Mouse (Mus musculus) hindbrain, embryonic 14.5 days (tissue): ENCODE results near the gene Cpox. TPM values are rescaled to one million over a fixed set of nuclear protein-coding genes. Genes with fewer than 3 reads are reported as not detected.

Experiments used
- ATAC-seq: fragments of 200-750 bp; cut with Nextera tagmentation; 2 replicates; pipeline ENCODE4 v1.8.0; 2017; ENCODE audit warnings: moderate number of reproducible peaks, mild to moderate bottlenecking, moderate TSS enrichment, moderate library complexity; ENCODE audit not compliant: low FRiP score
- DNase-seq: peaks from one replicate; pipeline ENCODE4 v3.0.0-alpha.2; 2015; ENCODE audit warnings: low spot score
- H3K27ac ChIP-seq: fragments of 300-500 bp; sonication (generic); 2 replicates; pipeline ENCODE4 v1.5.1; 2014; ENCODE audit warnings: mild to moderate bottlenecking, moderate library complexity
- H3K27me3 ChIP-seq: fragments of 300-500 bp; sonication (generic); 2 replicates; pipeline ENCODE4 v1.6.1; 2014; ENCODE audit warnings: mild to moderate bottlenecking, low read length, mixed read lengths; ENCODE audit not compliant: control insufficient read depth, insufficient read depth
- H3K36me3 ChIP-seq: fragments of 300-500 bp; sonication (generic); replicated peaks from 2 replicates; pipeline ENCODE4 v1.6.1; 2014; ENCODE audit not compliant: control insufficient read depth, insufficient read depth
- H3K4me1 ChIP-seq: fragments of 300-500 bp; sonication (generic); replicated peaks from 2 replicates; pipeline ENCODE4 v1.6.1; 2014; ENCODE audit warnings: antibody characterized with exemption, low read length, mixed read lengths; ENCODE audit not compliant: control insufficient read depth, insufficient read depth
- H3K4me2 ChIP-seq: fragments of 300-500 bp; sonication (generic); replicated peaks from 2 replicates; pipeline ENCODE4 v1.6.1; 2014; ENCODE audit warnings: mild to moderate bottlenecking, moderate library complexity
- H3K4me3 ChIP-seq: fragments of 300-500 bp; sonication (generic); replicated peaks from 2 replicates; pipeline ENCODE4 v1.5.1; 2014; ENCODE audit warnings: mild to moderate bottlenecking, low read length
- H3K9ac ChIP-seq: fragments of 300-500 bp; sonication (generic); 2 replicates; pipeline ENCODE4 v1.6.1; 2014
- H3K9me3 ChIP-seq: fragments of 300-500 bp; sonication (generic); 2 replicates; pipeline ENCODE4 v1.6.1; 2016; ENCODE audit warnings: low read length; ENCODE audit not compliant: control insufficient read depth
- WGBS: fragments of 180-500 bp; shearing (Covaris S2); extraction: QIAGEN DNeasy Blood & Tissue Kit; methylation state at CpG from one replicate; pipeline ENCODE4 v1.1.7; 2014; 5-methylcytosine and 5-hydroxymethylcytosine counted together
- polyA plus RNA-seq: library from polyadenylated mRNA; unstranded; fragments of >200 nt; fragmentation: Nextera tagmentation; extraction: Ambion mirVana; gene quantifications from 2 replicates; pipeline ENCODE4 v1.2.1, GENCODE M21; 2014

Gene Cpox
- polyA plus RNA-seq, 1 experiment from 2014 or later = 12.4 TPM

DNA sequence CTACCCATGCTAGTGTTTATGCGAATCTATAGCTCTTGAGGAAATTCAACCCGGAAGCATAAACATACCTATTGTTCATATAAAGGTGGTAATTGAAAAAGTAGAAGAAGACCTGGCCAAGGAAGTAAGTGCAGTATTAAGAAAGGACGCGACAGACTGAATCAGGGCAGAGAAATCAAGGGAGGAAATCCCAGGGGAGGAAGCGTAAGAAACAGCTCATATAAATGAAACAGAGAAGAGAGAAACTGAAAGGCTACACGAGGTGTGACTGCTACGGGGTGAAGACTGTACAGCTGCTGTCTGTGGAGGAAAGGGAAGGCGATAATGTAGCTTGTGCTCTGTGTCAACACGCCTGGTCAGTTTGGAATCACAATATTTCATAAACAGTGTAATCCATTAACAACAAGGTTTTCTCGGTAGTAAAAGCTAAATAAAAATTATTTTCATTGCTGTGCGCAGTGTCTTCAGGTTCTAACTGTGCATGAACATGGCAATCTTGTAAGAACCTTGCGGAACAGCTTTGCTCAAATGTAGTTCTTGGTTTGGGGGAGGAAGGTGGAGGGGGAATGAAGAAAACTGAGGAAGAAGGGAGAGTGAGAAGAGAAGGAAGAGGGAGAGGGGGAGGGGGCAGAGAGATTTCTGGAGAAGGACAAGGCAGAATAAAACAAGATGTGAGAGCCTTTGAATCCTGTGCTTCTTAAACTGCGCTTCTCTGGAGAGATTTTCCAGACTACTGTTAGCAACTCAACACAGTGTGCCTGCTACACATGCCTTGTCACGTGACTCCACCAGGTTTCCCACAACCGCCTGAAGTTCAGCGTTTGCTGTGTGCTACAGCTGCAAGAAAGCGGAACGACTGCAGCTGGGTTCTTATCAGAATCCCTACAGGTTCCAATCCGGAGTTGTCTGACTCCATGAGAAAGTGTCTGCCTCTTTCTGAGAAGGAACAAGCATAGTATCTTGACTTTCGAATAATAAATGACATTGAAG, 15.8 kb downstream of the Cpox start:
- WGBS = 85% methylated on average over 20 of the region's 20 CpGs
- no peak for ATAC-seq

GRCm38 (mm10) chr16:58688534-58688933, 18.4 kb downstream of the Cpox start:
- no peak for DNase-seq

More for the DNA sequence above, 15.8 kb downstream of the Cpox start:
- no peaks in the 10 kb centered on the region for H3K9me3 ChIP-seq
- no peak for DNase-seq
- H3K4me3 ChIP-seq = no peak overlapping the region
- no peak overlapping the region for H3K4me2 ChIP-seq
- H3K27ac ChIP-seq = no peak overlapping the region
- H3K36me3 ChIP-seq = 0 out of 2 replicates have a peak, but pooled peaks cover 5% of the 10 kb centered on the region
- no peaks in the 10 kb centered on the region for H3K4me1 ChIP-seq
- no peaks in the 10 kb centered on the region for H3K27me3 ChIP-seq
- no peak overlapping the region for H3K9ac ChIP-seq

GRCm38 (mm10) chr16:58689555-58690169, 19.6 kb downstream of the Cpox start:
- ATAC-seq = no peak
- no peak overlapping the region for H3K27ac ChIP-seq
- no peak overlapping the region for H3K4me2 ChIP-seq
- H3K36me3 ChIP-seq = no peaks in the 10 kb centered on the region
- DNase-seq = no peak
- no peaks in the 10 kb centered on the region for H3K4me1 ChIP-seq
- no peak overlapping the region for H3K9ac ChIP-seq
- H3K27me3 ChIP-seq = no peaks in the 10 kb centered on the region
- H3K9me3 ChIP-seq = no peaks in the 10 kb centered on the region
- 90% methylated on average over 5 of the region's 5 CpGs for WGBS
- no peak overlapping the region for H3K4me3 ChIP-seq

More at GRCm38 (mm10) chr16:58688534-58688933, 18.4 kb downstream of the Cpox start:
- no peak overlapping the region for H3K9ac ChIP-seq
- no peak overlapping the region for H3K27ac ChIP-seq
- WGBS = 96% methylated on average over 1 of the region's 1 CpGs
- H3K36me3 ChIP-seq = no peaks in the 10 kb centered on the region
- H3K4me3 ChIP-seq = no peak overlapping the region
- H3K4me1 ChIP-seq = no peaks in the 10 kb centered on the region
- no peak for ATAC-seq
- no peak overlapping the region for H3K4me2 ChIP-seq
- no peaks in the 10 kb centered on the region for H3K27me3 ChIP-seq
- H3K9me3 ChIP-seq = no peaks in the 10 kb centered on the region

DNA sequence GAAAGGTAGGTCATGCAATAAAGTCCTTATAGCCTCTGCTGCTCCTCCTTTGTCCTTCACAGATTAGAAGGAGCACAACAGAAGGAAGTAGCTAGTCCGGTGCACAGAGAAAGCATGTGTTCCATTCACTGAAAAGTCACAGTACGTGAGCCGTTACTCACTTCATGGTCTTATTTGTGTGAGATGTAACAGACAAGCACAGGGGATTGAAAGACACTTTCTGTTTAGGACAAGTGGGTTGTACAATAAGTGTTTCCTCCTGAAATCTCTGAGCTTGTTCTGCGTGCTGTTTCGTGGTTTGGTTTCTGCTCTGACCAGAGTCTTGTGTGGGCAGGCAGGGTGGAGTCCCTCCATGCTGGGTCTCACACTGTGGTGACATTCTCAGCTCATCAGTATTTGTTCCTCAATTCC, 20.2 kb downstream of the Cpox start:
- WGBS = 92% methylated on average over 5 of the region's 5 CpGs
- no peaks in the 10 kb centered on the region for H3K36me3 ChIP-seq
- no peak overlapping the region for H3K27ac ChIP-seq
- H3K4me1 ChIP-seq = no peaks in the 10 kb centered on the region
- H3K4me3 ChIP-seq = no peak overlapping the region
- no peaks in the 10 kb centered on the region for H3K9me3 ChIP-seq
- ATAC-seq = no peak
- H3K9ac ChIP-seq = no peak overlapping the region
- no peak overlapping the region for H3K4me2 ChIP-seq
- H3K27me3 ChIP-seq = no peaks in the 10 kb centered on the region
- DNase-seq = no peak

- Histone ChIP-seq H3K4me3 (no peak overlapping the region), H3K4me2 (no peak overlapping the region), H3K36me3 (no peaks in the 10 kb centered on the region), H3K9ac (no peak overlapping the region), H3K4me1 (no peaks in the 10 kb centered on the region), H3K27ac (no peak overlapping the region), H3K9me3 (no peaks in the 10 kb centered on the region), H3K27me3 (no peaks in the 10 kb centered on the region)
- 92% methylated on average over 5 of the region's 5 CpGs for WGBS
- ATAC-seq = no peak
- no peak for DNase-seq
These were observed 24.0 kb downstream of the Cpox start for GRCm38 (mm10) chr16:58694091-58694490.

DNA sequence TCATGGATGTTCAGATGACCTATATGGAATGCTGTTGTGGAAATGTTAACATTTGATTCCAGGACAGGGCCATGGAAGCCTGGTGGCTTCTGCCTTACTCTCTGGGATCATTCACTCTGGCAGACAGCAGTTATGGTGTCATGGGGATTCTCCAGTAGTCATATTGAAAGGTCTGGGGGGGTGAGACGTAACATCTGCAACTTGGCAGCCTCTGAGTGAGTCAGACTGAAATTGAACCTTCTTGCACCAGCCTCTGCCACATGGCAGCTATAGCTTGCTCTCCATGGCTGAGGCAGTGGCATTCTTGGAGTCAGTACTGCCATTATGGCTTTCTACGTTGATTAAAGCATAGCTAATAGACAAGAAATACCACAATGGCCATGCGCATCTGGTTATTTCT, 26.7 kb downstream of the Cpox start:
- H3K9ac ChIP-seq = no peak overlapping the region
- H3K36me3 ChIP-seq = no peaks in the 10 kb centered on the region
- no peak for ATAC-seq
- no peak overlapping the region for H3K4me2 ChIP-seq
- H3K27ac ChIP-seq = no peak overlapping the region
- no peaks in the 10 kb centered on the region for H3K27me3 ChIP-seq
- H3K4me3 ChIP-seq = no peak overlapping the region
- no peaks in the 10 kb centered on the region for H3K4me1 ChIP-seq
- H3K9me3 ChIP-seq = no peaks in the 10 kb centered on the region
- DNase-seq = no peak
- 87% methylated on average over 3 of the region's 3 CpGs for WGBS

DNA sequence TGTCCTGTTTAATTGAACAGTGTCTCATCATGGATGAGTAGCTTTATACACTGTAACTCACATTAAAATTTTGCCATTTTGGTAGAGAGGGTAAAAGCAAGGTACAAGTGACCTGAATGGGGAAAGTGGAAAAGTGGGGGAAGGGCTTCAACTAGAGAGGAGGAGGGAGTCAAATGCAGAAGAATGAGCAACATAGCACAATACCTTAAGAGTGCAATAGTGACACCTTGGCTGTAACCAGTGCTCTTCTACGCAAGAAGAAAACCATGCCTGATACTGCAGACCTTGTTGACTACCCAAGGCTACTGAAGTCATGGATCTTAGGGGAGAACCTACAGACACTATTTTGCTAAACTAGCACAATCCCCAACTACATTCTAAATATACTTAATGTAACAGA, 27.2 kb downstream of the Cpox start:
- Histone ChIP-seq H3K9ac (no peak overlapping the region), H3K4me2 (no peak overlapping the region), H3K27ac (no peak overlapping the region), H3K9me3 (no peaks in the 10 kb centered on the region), H3K4me3 (no peak overlapping the region), H3K4me1 (no peaks in the 10 kb centered on the region), H3K27me3 (no peaks in the 10 kb centered on the region), H3K36me3 (no peaks in the 10 kb centered on the region)
- DNase-seq (no peak), ATAC-seq (no peak)
- WGBS = 96% methylated on average over 1 of the region's 1 CpGs

DNA sequence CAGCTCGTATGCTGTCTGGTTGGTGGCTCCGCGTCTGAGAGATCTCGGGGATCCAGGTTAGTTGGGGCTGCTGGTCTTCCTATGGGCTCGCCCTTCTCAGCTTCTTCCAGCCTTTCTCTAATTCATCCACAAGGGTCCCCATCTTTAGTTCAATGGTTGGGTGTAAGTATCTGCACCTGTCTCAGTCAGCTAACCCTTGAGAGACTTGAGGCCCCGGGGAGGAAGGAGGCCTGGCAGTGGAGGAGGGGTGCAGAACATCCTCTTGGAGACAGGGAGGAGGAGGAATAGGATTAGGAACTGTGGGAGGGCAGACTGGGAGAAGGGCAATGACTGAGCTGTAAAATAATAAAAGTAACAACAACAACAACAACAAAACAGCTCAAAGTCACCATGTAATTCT, 30.1 kb downstream of the Cpox start:
- no peak overlapping the region for H3K4me2 ChIP-seq
- H3K27ac ChIP-seq = no peak overlapping the region
- no peak overlapping the region for H3K4me3 ChIP-seq
- H3K4me1 ChIP-seq = no peaks in the 10 kb centered on the region
- WGBS = 84% methylated on average over 6 of the region's 6 CpGs
- no peaks in the 10 kb centered on the region for H3K36me3 ChIP-seq
- H3K9ac ChIP-seq = no peak overlapping the region
- ATAC-seq (no peak), DNase-seq (no peak)
- no peaks in the 10 kb centered on the region for H3K9me3 ChIP-seq
- H3K27me3 ChIP-seq = no peaks in the 10 kb centered on the region

DNA sequence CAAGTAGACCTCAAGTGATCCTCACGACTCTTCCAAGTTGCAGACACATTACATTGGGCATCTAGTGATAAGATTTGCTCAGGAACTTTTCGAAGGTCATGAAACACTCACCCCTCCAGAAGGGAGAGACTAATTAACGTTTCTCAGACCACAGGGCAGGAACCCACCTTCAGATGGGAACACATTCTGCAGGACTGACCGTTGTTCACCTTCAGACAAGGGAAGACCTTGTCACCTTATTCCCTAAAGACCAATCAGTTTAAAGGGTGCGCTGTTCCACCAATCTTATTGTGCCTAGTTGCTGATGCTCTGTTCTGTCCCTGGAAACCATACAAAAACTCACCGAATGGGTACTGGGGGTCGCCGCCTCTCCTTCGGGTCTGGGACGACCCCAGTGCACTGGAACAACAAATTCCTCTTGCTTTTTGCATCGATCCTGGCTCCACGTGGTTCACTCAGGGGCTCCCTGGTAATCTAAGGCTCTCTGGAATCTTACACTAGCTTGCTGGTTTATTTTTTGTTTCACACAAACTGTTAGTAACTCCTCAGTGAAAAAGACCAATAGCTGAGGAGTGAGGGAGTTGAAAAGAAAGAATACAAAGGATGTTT, 30.8 kb downstream of the Cpox start:
- no peak overlapping the region for H3K4me3 ChIP-seq
- H3K4me1 ChIP-seq = no peaks in the 10 kb centered on the region

More for the DNA sequence above, 30.8 kb downstream of the Cpox start:
- H3K27me3 ChIP-seq = no peaks in the 10 kb centered on the region
- H3K9me3 ChIP-seq = no peaks in the 10 kb centered on the region
- 90% methylated on average over 12 of the region's 12 CpGs for WGBS
- ATAC-seq (no peak), DNase-seq (no peak)
- no peak overlapping the region for H3K9ac ChIP-seq
- no peak overlapping the region for H3K27ac ChIP-seq
- H3K4me2 ChIP-seq = no peak overlapping the region
- H3K36me3 ChIP-seq = no peaks in the 10 kb centered on the region
